10 mouse cellular contexts compared by ENCODE assay signal in the genomic region with DNA sequence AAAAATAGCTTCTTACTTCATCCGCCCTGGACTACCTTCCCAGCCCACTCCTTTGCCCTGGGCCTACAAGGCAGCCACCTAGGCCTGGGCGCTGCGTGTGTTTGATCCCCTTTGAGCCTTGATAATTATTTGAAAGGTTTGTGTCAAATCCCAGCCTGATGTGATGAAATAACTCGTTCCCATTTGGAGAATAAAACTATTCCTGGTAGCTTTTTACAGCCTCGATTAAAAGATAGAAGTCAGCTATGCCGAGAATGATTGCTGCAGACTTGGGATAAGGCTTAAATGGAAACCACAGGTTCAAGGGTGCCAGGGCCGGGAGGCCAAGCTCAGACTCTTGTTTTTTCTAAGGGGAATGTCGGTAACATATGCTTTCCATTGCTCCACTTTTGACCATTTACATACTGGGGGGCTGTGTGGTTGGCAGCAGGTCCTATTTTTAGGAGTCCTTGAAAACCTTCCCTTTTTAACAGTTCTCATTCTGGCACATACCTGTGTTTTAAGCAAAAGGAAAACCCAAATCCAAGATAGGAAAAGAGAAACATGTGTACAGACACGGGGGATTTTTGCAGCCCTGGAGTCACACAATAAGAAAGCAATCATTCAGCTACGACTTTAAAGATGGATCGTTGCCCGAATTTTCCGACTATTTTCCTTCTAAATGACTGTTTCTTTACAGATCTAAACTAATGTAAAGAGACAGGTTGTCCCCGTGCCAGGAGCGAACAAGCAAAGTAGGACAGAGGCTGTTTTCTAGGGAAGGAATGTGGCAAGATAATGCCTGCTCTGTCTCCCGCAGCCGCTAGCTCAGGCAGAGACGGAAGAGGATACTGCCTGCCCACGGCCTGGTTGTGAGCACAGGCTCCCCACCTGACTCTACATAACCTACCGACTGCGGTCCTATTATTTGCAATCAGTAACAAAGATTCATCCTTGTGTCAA.
DNase-seq lines count a peak whose midpoint lies in the region; ATAC-seq lines count a peak whose summit lies in the region.
"Had no signal": no experiment of that assay in that cellular context is flagged by ENCODE, and none has a peak within 500 bp of the region (broad histone marks: within the 10 kb centered on the region; RNA-seq: fewer than 3 reads in every experiment).

No protein-coding gene starts in this region.

- peak overlapping the region; percentile 30 for H3K27ac ChIP-seq in heart, embryonic 13.5 days (replicated peaks)
- H3K27ac ChIP-seq in forebrain, embryonic 16.5 days (ENCODE audit: low read length): no peak overlapping the region
- no peak overlapping the region for H3K27ac ChIP-seq in midbrain, embryonic 15.5 days
- H3K27ac ChIP-seq: midbrain, embryonic 12.5 days had no signal

- peaks cover 13% of the 10 kb centered on the region; the same call in 1 of the 2 replicates for H3K27me3 ChIP-seq in heart, embryonic 13.5 days (replicated peaks)
- H3K27me3 ChIP-seq in forebrain, embryonic 16.5 days (replicated peaks; ENCODE audit: control insufficient read depth, insufficient read depth, low read length): no peaks in the 10 kb centered on the region
- no peaks in the 10 kb centered on the region for H3K27me3 ChIP-seq in midbrain, embryonic 15.5 days (replicated peaks)
- H3K27me3 ChIP-seq: midbrain, embryonic 12.5 days had no signal

- H3K9ac ChIP-seq in heart, embryonic 13.5 days: no peak overlapping the region
- no peak overlapping the region for H3K9ac ChIP-seq in forebrain, embryonic 16.5 days (replicated peaks; ENCODE audit: low read depth, low read length)
- no peak overlapping the region for H3K9ac ChIP-seq in midbrain, embryonic 15.5 days
- H3K9ac ChIP-seq: midbrain, embryonic 12.5 days had no signal

- H3K36me3 ChIP-seq in heart, embryonic 13.5 days: no peaks in the 10 kb centered on the region
- no peaks in the 10 kb centered on the region for H3K36me3 ChIP-seq in forebrain, embryonic 16.5 days (ENCODE audit: control insufficient read depth, insufficient read depth)
- no peaks in the 10 kb centered on the region for H3K36me3 ChIP-seq in midbrain, embryonic 15.5 days (replicated peaks)
- H3K36me3 ChIP-seq: midbrain, embryonic 12.5 days had no signal

- 34% methylated on average over 21 of the region's 21 CpGs for WGBS in heart, embryonic 13.5 days
- 43% methylated on average over 21 of the region's 21 CpGs for WGBS in forebrain, embryonic 16.5 days
- WGBS in midbrain, embryonic 15.5 days: 57% methylated on average over 21 of the region's 21 CpGs

- DNase-seq in heart, adult 18-20 months: no peak
- DNase-seq in Muller cell, postnatal 12 days (ENCODE audit: inconsistent ontology term): peak; percentile 98
- DNase-seq in adrenal gland, postnatal 4 days (ENCODE audit: low spot score in 2 of 2): no peak
- DNase-seq in MN1 (ENCODE audit: low spot score): no peak
- no peak for DNase-seq in ovary, postnatal 36 days (ENCODE audit: low spot score)
- DNase-seq: thymus, adult 2 months had no signal

- H3K4me1 ChIP-seq in heart, embryonic 13.5 days: peaks cover 36% of the 10 kb centered on the region
- peaks cover 13% of the 10 kb centered on the region for H3K4me1 ChIP-seq in forebrain, embryonic 16.5 days (replicated peaks; ENCODE audit: control insufficient read depth, insufficient read depth, low read length)
- H3K4me1 ChIP-seq in midbrain, embryonic 15.5 days: no peaks in the 10 kb centered on the region; the same call in 1 of the 2 replicates

- no peak for ATAC-seq in heart, embryonic 13.5 days (ENCODE audit: extremely low read depth, insufficient number of reproducible peaks, low FRiP score, low TSS enrichment)
- ATAC-seq in forebrain, embryonic 16.5 days: peak; percentile 68
- peak; percentile 74; the same call in 1 of the 2 replicates for ATAC-seq in midbrain, embryonic 15.5 days (replicated peaks)

- H3K4me3 ChIP-seq in heart, embryonic 13.5 days: no peak overlapping the region
- no peak overlapping the region for H3K4me3 ChIP-seq in forebrain, embryonic 16.5 days (replicated peaks; ENCODE audit: low read length)
- no peak overlapping the region for H3K4me3 ChIP-seq in midbrain, embryonic 15.5 days
- H3K4me3 ChIP-seq: midbrain, embryonic 12.5 days had no signal

- peak overlapping the region; percentile 49 for H3K4me2 ChIP-seq in heart, embryonic 13.5 days
- H3K4me2 ChIP-seq in forebrain, embryonic 16.5 days (ENCODE audit: low read length): peak overlapping the region; percentile 33; the same call in 1 of the 2 replicates
- no peak overlapping the region for H3K4me2 ChIP-seq in midbrain, embryonic 15.5 days
- H3K4me2 ChIP-seq: midbrain, embryonic 12.5 days had no signal

- H3K9me3 ChIP-seq in heart, embryonic 13.5 days: no peaks in the 10 kb centered on the region
- H3K9me3 ChIP-seq in forebrain, embryonic 16.5 days (ENCODE audit: control insufficient read depth, low read length): no peaks in the 10 kb centered on the region
- no peaks in the 10 kb centered on the region for H3K9me3 ChIP-seq in midbrain, embryonic 15.5 days
- H3K9me3 ChIP-seq: midbrain, embryonic 12.5 days had no signal
